Mouse (Mus musculus): ENCODE data around the gene Atrnl1. TPM values are rescaled to one million over a fixed set of nuclear protein-coding genes. Genes with fewer than 3 reads are reported as not detected.

The Atrnl1 gene
- polyA plus RNA-seq, 2 experiments from 2014 or later = 0.13 to 0.33 TPM

- ATAC-seq = no peak
These were observed 114.1 kb downstream of the Atrnl1 start for GRCm38 (mm10) chr19:57724920-57725319.

DNA sequence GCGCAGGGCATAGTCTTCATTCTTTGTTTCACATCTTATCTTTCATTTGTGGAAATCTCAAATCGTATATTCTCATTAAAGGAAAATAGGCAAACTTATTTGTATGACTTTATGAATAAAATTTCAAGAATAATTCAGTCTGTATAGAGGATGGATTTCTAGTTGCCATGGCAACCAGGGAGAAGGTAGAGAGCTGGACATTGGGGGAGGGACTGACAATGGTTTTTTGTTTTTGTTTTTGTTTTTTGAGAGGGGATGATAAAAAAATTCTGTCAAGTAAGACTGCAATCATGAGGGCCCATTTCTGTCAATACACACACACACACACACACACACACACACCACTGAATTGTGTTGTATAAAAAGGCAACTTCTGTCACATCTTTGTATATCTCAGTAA is 114.5 kb downstream of the Atrnl1 start:
- no peak for ATAC-seq

GRCm38 (mm10) chr19:57727009-57727408 is 116.2 kb downstream of the Atrnl1 start:
- no peak for ATAC-seq

- no peak for ATAC-seq
These were observed 126.6 kb downstream of the Atrnl1 start for GRCm38 (mm10) chr19:57737475-57737874.

DNA sequence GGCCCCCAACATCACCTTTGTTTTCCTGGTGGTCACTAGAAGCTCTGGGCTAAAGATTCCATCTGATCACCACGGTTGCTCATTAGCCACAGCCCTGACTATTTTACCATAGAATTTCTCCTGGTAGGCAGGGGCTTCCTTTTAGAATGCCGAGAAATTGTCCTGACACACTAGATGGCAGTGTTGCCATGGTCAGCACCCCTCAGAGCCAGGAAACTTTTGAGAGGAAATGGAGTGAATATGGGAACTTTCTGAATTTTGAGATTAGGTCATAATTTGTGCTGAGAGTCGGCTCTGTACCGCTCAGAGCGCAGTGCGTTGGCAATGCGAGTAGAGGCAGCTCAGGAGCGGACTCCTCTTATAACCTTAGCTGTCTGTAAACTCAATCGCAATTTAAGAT is 134.7 kb downstream of the Atrnl1 start:
- ATAC-seq = no peak

DNA sequence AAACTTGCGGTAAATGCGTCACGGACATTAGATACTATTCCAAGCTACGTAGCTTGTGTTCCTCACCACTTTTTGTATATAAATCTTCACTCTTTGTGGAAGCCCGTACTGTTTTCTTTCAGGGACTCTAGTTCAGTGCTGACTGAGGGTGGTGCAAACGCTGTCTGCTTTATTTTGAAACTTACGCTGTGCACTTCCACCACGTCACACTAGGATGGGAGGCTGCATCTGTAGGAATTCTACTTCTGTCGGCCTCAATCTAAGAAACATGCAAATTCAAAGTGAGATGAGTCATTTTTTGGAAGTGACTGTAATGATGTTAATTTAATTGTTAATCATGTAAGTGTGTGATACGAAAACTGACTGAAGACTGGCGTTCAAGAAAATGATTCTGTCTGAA is 135.7 kb downstream of the Atrnl1 start:
- ATAC-seq = no peak

- no peak for ATAC-seq
These were observed 141.4 kb downstream of the Atrnl1 start for GRCm38 (mm10) chr19:57752189-57752588.

GRCm38 (mm10) chr19:57762526-57762925 is 151.7 kb downstream of the Atrnl1 start:
- no peak for ATAC-seq

- no peak for ATAC-seq
These were observed 153.9 kb downstream of the Atrnl1 start for GRCm38 (mm10) chr19:57764576-57765371.

DNA sequence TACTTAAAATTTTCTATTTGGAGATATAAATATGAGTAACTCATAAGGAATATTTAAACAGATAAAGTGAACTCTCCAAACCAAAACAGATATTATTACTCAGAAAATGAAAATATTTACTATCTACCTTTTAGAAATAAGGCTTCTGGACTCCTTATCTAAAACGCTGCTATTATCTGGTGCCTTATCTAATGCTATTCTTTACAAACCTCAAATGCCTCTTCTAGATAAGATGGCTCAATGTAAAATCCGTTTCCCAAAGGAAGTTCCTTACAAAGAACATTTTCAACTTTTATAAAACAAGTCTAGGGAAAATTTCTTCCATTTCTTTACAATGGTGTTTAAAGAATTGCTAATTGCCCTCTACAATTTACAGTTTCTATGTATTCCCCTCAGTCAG is 156.2 kb downstream of the Atrnl1 start:
- ATAC-seq = no peak

DNA sequence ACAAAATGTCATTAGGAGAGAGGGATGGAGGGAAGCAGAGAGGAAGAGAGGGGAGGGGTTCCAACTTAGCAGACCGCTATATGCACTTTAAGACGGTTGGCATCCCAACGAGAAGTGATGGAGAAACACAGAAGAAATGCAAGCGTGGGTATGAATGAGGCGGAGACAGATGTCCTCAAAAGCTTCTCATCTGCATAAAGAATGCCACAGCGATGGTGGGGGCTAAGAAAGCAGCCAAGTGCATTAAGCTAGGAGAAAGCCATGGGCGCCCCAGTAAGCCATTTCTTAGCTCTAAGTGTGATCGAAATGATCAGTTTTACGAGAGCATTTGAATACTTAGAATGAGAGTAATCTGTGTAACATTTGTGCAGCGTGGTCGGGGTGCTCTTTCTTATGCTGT is 157.8 kb downstream of the Atrnl1 start:
- no peak for ATAC-seq

DNA sequence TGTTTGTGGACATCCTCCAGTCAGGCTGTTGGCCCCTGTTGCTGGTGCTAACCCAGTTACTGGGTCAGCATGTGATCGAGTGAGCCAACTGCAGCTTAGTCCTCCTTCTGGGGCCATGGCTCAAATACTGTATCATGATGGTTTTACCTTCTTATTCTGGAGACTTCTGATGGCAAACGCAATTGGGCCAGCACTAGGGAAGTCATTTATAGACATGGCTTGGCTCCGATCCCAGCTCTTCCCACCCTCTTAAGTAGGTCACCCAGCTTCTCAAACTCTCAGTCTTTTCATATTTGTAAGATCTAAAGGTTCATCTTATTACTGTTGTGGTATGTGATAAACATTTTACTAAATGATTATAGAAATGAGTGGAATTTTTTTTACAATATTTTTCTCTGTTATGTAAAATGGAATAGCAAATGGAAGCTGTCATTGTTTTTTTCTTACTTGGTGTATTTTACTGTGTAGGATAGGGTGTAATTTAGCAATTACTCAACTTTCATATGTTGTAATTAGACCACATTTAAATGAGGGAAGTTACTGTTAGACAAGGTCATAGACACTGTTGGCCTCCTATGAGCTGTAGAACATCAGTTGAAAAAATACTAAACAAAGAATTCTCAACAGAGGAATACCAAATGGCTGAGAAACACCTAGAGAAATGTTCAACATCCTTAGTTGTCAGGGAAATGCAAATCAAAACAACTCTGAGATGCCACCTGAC is 171.7 kb downstream of the Atrnl1 start:
- no peak for ATAC-seq

- ATAC-seq = no peak
These were observed 175.9 kb downstream of the Atrnl1 start for GRCm38 (mm10) chr19:57786699-57787098.

- ATAC-seq = no peak
These were observed 191.4 kb downstream of the Atrnl1 start for GRCm38 (mm10) chr19:57802207-57802606.

DNA sequence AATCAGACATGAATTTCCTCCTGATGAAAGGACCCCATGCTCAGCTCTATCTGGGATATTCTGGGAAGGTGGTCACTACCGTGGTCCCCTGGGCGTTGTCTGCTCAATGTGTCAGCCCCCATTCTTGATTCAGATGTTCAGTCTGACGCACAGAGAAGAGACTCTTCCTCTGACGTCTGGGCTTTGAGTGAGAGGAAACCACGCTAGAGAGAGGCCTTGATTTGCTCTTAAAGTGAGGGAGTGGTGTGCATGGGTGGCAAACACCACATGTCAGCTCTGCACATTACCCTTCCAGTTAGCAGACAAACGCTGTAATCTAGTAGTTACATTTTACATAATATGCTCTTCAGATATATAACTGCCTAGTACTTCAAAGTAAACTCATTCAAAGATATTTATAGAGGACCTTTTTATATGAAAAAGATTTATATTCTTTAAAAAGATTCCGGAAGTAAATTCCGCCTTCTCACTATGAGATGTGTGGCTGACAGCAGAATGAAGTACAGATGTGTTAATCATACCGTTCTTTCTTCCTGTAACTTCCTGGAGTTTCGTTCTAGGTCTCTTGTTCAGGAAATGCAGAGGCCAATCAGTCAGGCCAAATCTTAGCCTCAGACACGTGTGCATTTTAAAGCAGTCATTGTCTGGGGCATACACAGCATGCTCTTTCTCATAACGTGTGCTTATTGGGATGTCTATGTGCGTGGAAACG is 192.1 kb downstream of the Atrnl1 start:
- no peak for ATAC-seq

GRCm38 (mm10) chr19:57803483-57803820 is 192.6 kb downstream of the Atrnl1 start:
- ATAC-seq = no peak

DNA sequence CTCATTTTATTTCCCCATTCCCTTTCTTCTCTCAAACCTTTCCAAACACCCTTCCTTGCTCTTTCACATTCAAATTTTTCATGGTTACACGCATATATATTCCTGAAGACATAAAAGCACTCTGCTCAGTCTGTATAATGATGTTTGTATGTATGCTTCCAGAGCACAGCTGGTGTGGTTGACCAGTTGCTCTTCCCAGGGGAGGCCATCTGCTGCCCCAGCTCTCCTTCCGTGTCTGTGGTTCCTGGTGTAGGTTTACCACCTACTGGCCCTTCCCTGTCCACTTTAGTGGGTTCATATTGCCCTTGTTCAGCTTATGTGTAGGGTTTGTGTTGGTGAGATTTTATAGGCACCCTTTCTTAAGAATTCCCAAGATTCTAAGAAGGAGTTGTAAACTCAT is 197.5 kb downstream of the Atrnl1 start:
- no peak for ATAC-seq

DNA sequence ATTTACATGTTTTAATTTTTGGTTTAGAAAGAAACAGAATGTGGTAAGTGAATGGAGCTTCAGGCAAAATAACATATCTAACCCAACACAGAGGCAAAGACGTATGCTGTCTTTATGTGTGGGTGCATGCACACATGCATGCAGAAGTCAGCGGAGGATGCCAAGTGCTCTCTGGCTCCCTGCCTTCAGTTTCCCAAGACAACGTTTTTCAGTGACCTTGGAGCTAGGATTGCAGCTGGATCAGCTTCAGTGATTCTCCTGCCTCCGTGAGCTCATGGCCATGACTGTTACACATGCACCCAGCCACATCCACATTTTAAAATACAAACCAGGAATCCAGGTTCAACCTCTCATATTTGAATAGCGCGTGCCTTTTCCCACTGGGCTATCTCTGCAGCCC is 203.5 kb downstream of the Atrnl1 start:
- no peak for ATAC-seq

- no peak for ATAC-seq
These were observed 205.6 kb downstream of the Atrnl1 start for GRCm38 (mm10) chr19:57816221-57816996.

- ATAC-seq = no peak
These were observed 206.9 kb downstream of the Atrnl1 start for GRCm38 (mm10) chr19:57817736-57818135.

DNA sequence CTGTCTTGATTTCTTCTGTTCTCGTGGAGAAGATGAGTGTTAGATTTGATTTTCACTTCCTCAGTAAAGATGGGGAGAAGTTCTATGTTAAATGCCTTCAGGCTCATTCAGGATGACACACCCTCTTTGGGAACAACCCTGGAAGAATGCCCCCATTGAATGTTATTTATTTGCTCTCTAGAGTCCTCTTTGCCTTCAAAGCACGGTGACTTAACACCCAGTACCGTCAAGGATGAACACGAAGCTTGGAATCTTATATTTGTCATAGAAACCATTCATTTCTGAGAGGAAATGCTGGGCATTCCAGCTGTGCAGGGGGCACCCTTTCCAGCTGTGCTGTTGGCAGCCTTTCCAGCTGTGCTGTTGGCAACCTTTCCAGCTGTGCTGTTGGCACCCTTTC is 212.6 kb downstream of the Atrnl1 start:
- ATAC-seq = no peak

GRCm38 (mm10) chr19:57825271-57826207 is 214.7 kb downstream of the Atrnl1 start:
- ATAC-seq = no peak
